Mouse (Mus musculus) liver, adult 2 months (tissue): Measurements from ENCODE around the gene Cep97.

Experiments
- CTCF ChIP-seq: fragments of 200-500 bp; IDR thresholded peaks from 2 replicates; pipeline ENCODE4 v1.5.1; 2011; ENCODE audit warnings: low read depth, low read length, control low read depth
- POLR2A ChIP-seq: fragments of 200-500 bp; IDR thresholded peaks from 2 replicates; pipeline ENCODE4 v1.6.1; 2011; ENCODE audit warnings: low read length, control low read depth; ENCODE audit not compliant: insufficient read depth; ENCODE audit errors: extremely low read depth

DNA sequence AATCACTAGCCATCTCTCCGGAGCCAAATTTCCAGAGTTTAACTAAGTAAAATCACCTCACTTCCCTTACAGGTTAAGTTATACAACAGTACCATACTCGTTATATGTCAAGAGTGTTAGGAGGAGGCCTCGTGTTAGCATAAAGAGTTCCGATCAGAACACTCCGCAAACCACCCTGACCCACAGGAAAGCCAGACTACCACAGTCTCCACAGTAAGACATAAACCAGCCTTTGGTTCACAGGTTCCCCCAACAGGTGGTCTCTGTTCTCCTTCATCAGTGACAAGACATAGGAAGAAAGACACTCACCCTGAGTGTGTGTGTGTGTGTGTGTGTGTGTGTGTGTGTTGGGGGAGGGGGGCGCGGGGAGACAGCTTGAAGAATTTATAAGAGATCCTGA is 43.3 kb downstream of the Cep97 start:
- TF ChIP-seq POLR2A (no peak), CTCF (no peak)
